Mouse (Mus musculus) MEL (cell line): ENCODE data around the gene Tex19.2. TPM values are rescaled to one million over a fixed set of nuclear protein-coding genes. Genes with fewer than 3 reads are reported as not detected.

Source experiments
- DNase-seq: peaks from one replicate; pipeline ENCODE4 v3.0.0; 2011; ENCODE audit warnings: low read depth, low spot score
- H3K27ac ChIP-seq: 2 replicates; pipeline ENCODE4 v1.5.1; 2012; ENCODE audit warnings: low read depth, mild to moderate bottlenecking, control low read depth, low read length, moderate library complexity; ENCODE audit not compliant: control insufficient read depth
- H3K27me3 ChIP-seq, 2 experiments: fragments of 150-350 bp in 1 of 2; sonication (generic) in 1 of 2; 2 replicates each; pipeline ENCODE4 v1.6.1; 2012; ENCODE audit warnings: low read length in 2 of 2, mild to moderate bottlenecking in 2 of 2, improper control_type of control experiment in 1 of 2, moderate library complexity in 1 of 2; ENCODE audit not compliant: insufficient read depth in 2 of 2, control insufficient read depth in 1 of 2
- H3K36me3 ChIP-seq, 2 experiments: 2 replicates each; pipeline ENCODE4 v1.6.1; 2012 to 2014; ENCODE audit warnings: low read length in 2 of 2, improper control_type of control experiment in 1 of 2, inconsistent platforms in 1 of 2, mild to moderate bottlenecking in 1 of 2; ENCODE audit not compliant: insufficient read depth in 2 of 2, control insufficient read depth in 1 of 2
- H3K4me1 ChIP-seq, 2 experiments: fragments of 150-350 bp in 1 of 2; sonication (generic) in 1 of 2; 2 replicates each; pipeline ENCODE4 v1.6.1; 2012; ENCODE audit warnings: low read length in 2 of 2, improper control_type of control experiment in 1 of 2, mild to moderate bottlenecking in 1 of 2; ENCODE audit not compliant: insufficient read depth in 2 of 2, control insufficient read depth in 1 of 2
- H3K4me3 ChIP-seq, 2 experiments: fragments of 150-350 bp in 1 of 2; sonication (generic) in 1 of 2; 2 replicates each; pipeline ENCODE4 v1.5.1; 2012; ENCODE audit warnings: low read depth in 2 of 2, low read length in 2 of 2, mild to moderate bottlenecking in 2 of 2, moderate library complexity in 2 of 2, control low read depth in 1 of 2, improper control_type of control experiment in 1 of 2; ENCODE audit not compliant: control insufficient read depth in 1 of 2, insufficient read depth in 1 of 2
- H3K79me2 ChIP-seq: 2 replicates; pipeline ENCODE4 v1.6.1; 2012; ENCODE audit warnings: mild to moderate bottlenecking, low read length, moderate library complexity; ENCODE audit not compliant: control insufficient read depth, poor library complexity, insufficient read depth
- H3K9ac ChIP-seq: 2 replicates; pipeline ENCODE4 v1.6.1; 2012; ENCODE audit warnings: low read depth, mild to moderate bottlenecking, control low read depth, low read length, moderate library complexity; ENCODE audit not compliant: control insufficient read depth, poor library complexity, severe bottlenecking
- H3K9me3 ChIP-seq: fragments of 150-350 bp; sonication (generic); replicated peaks from 2 replicates; pipeline ENCODE4 v1.6.1; 2012; ENCODE audit warnings: mild to moderate bottlenecking, low read length, improper control_type of control experiment, moderate library complexity; ENCODE audit not compliant: insufficient read depth
- BHLHE40 ChIP-seq: IDR thresholded peaks from 2 replicates; pipeline ENCODE4 v1.6.1; 2012; ENCODE audit warnings: low read depth, mild to moderate bottlenecking, inconsistent platforms, low read length, improper control_type of control experiment, borderline replicate concordance
- CHD1 ChIP-seq: IDR thresholded peaks from 2 replicates; pipeline ENCODE4 v1.6.1; 2012; ENCODE audit warnings: low read depth, mild to moderate bottlenecking, inconsistent platforms, low read length, improper control_type of control experiment
- CHD2 ChIP-seq: IDR thresholded peaks from 2 replicates; pipeline ENCODE4 v1.6.1; 2011; ENCODE audit warnings: low read length, improper control_type of control experiment
- CTCF ChIP-seq, 3 experiments: IDR thresholded peaks in 2 of 3; conservative IDR thresholded peaks in 1 of 3; 2 replicates each; pipeline ENCODE4 v1.5.1; 2011 to 2012; ENCODE audit warnings: low read length in 3 of 3, low read depth in 2 of 3, mild to moderate bottlenecking in 2 of 3, improper control_type of control experiment in 1 of 3, inconsistent platforms in 1 of 3, mixed read lengths in 1 of 3, moderate library complexity in 1 of 3; ENCODE audit not compliant: control insufficient read depth in 1 of 3, insufficient read depth in 1 of 3, poor library complexity in 1 of 3, severe bottlenecking in 1 of 3
- EP300 ChIP-seq, 2 experiments: IDR thresholded peaks; 2 replicates each; pipeline ENCODE4 v1.6.1; 2011; ENCODE audit warnings: improper control_type of control experiment in 2 of 2, low read length in 2 of 2, low read depth in 1 of 2, mild to moderate bottlenecking in 1 of 2
- ETS1 ChIP-seq: IDR thresholded peaks from 2 replicates; pipeline ENCODE4 v1.6.1; 2012; ENCODE audit warnings: low read depth, mild to moderate bottlenecking, inconsistent platforms, low read length, improper control_type of control experiment, moderate library complexity
- GABPA ChIP-seq: IDR thresholded peaks from 2 replicates; pipeline ENCODE4 v1.6.1; 2012; ENCODE audit warnings: low read depth, mild to moderate bottlenecking, inconsistent platforms, low read length, improper control_type of control experiment, moderate library complexity
- GATA1 ChIP-seq: IDR thresholded peaks from 2 replicates; pipeline ENCODE4 v1.6.1; 2011; ENCODE audit warnings: low read depth, low read length, improper control_type of control experiment
- HCFC1 ChIP-seq: IDR thresholded peaks from 2 replicates; pipeline ENCODE4 v1.6.1; 2012; ENCODE audit warnings: low read depth, mild to moderate bottlenecking, inconsistent platforms, low read length, improper control_type of control experiment, moderate library complexity
- JUND ChIP-seq: IDR thresholded peaks from 2 replicates; pipeline ENCODE4 v1.6.1; 2011; ENCODE audit warnings: low read depth, mild to moderate bottlenecking, improper control_type of control experiment, low read length
- KAT2A ChIP-seq: conservative IDR thresholded peaks from 2 replicates; pipeline ENCODE4 v1.6.1; 2012; ENCODE audit warnings: low read depth, low read length, improper control_type of control experiment, inconsistent platforms
- MAFK ChIP-seq: IDR thresholded peaks from 2 replicates; pipeline ENCODE4 v1.6.1; 2011; ENCODE audit warnings: low read depth, mild to moderate bottlenecking, low read length, improper control_type of control experiment, borderline replicate concordance
- MAX ChIP-seq: IDR thresholded peaks from 2 replicates; pipeline ENCODE4 v1.6.1; 2011; ENCODE audit warnings: low read length, improper control_type of control experiment
- MAZ ChIP-seq: IDR thresholded peaks from 2 replicates; pipeline ENCODE4 v1.6.1; 2012; ENCODE audit warnings: low read depth, mild to moderate bottlenecking, inconsistent platforms, low read length, improper control_type of control experiment
- MEF2A ChIP-seq: IDR thresholded peaks from 2 replicates; pipeline ENCODE4 v1.6.1; 2014; ENCODE audit warnings: low read depth, mild to moderate bottlenecking, inconsistent platforms, low read length, improper control_type of control experiment; ENCODE audit not compliant: poor library complexity, insufficient replicate concordance, severe bottlenecking; ENCODE audit errors: extremely low read depth
- MXI1 ChIP-seq: IDR thresholded peaks from 2 replicates; pipeline ENCODE4 v1.6.1; 2011; ENCODE audit warnings: mild to moderate bottlenecking, low read depth, low read length, improper control_type of control experiment
- MYB ChIP-seq: IDR thresholded peaks from 2 replicates; pipeline ENCODE4 v1.6.1; 2011; ENCODE audit warnings: mild to moderate bottlenecking, low read depth, low read length, improper control_type of control experiment
- MYC ChIP-seq: IDR thresholded peaks from 2 replicates; pipeline ENCODE4 v1.6.1; 2011; ENCODE audit warnings: low read depth, mild to moderate bottlenecking, low read length, improper control_type of control experiment, moderate library complexity
- NRF1 ChIP-seq: IDR thresholded peaks from 2 replicates; pipeline ENCODE4 v1.6.1; 2014; ENCODE audit warnings: low read depth, mild to moderate bottlenecking, inconsistent platforms, low read length, improper control_type of control experiment, moderate library complexity; ENCODE audit not compliant: poor library complexity, insufficient read depth, severe bottlenecking
- POLR2A ChIP-seq, 2 experiments: IDR thresholded peaks; 2 replicates each; pipeline ENCODE4 v1.6.1; 2011 to 2012; ENCODE audit warnings: low read length in 2 of 2, mild to moderate bottlenecking in 2 of 2, control low read depth in 1 of 2, improper control_type of control experiment in 1 of 2, low read depth in 1 of 2, moderate library complexity in 1 of 2; ENCODE audit not compliant: control insufficient read depth in 1 of 2, insufficient read depth in 1 of 2, poor library complexity in 1 of 2
- POLR2AphosphoS2 ChIP-seq: IDR thresholded peaks from 2 replicates; pipeline ENCODE4 v1.6.1; 2011; ENCODE audit warnings: low read length, improper control_type of control experiment
- POLR2AphosphoS5 ChIP-seq: IDR thresholded peaks from 2 replicates; pipeline ENCODE4 v1.6.1; 2012; ENCODE audit warnings: low read depth, borderline replicate concordance, mild to moderate bottlenecking, inconsistent platforms, low read length, moderate library complexity, mixed read lengths
- RAD21 ChIP-seq: IDR thresholded peaks from 2 replicates; pipeline ENCODE4 v1.6.1; 2011; ENCODE audit warnings: mild to moderate bottlenecking, low read depth, low read length, improper control_type of control experiment
- RCOR1 ChIP-seq: IDR thresholded peaks from 2 replicates; pipeline ENCODE4 v1.6.1; 2012; ENCODE audit warnings: low read depth, mild to moderate bottlenecking, inconsistent platforms, low read length, improper control_type of control experiment
- SIN3A ChIP-seq: IDR thresholded peaks from 2 replicates; pipeline ENCODE4 v1.6.1; 2012; ENCODE audit warnings: low read length, improper control_type of control experiment, inconsistent platforms
- SMC3 ChIP-seq: IDR thresholded peaks from 2 replicates; pipeline ENCODE4 v1.6.1; 2011; ENCODE audit warnings: low read depth, low read length, improper control_type of control experiment
- TAL1 ChIP-seq: IDR thresholded peaks from 2 replicates; pipeline ENCODE4 v1.6.1; 2012; ENCODE audit warnings: mild to moderate bottlenecking, inconsistent platforms, low read length, moderate library complexity, mixed read lengths
- TBP ChIP-seq: IDR thresholded peaks from 2 replicates; pipeline ENCODE4 v1.8.0; 2011; ENCODE audit warnings: low read depth, low read length, improper control_type of control experiment
- TCF12 ChIP-seq: IDR thresholded peaks from 2 replicates; pipeline ENCODE4 v1.6.1; 2014; ENCODE audit warnings: low read depth, mild to moderate bottlenecking, inconsistent platforms, low read length, improper control_type of control experiment, moderate library complexity
- UBTF ChIP-seq: IDR thresholded peaks from 2 replicates; pipeline ENCODE4 v1.6.1; 2012; ENCODE audit warnings: low read depth, mild to moderate bottlenecking, inconsistent platforms, low read length, improper control_type of control experiment, moderate library complexity, borderline replicate concordance; ENCODE audit not compliant: insufficient read depth
- USF1 ChIP-seq: IDR thresholded peaks from 2 replicates; pipeline ENCODE4 v1.6.1; 2014; ENCODE audit warnings: low read depth, mild to moderate bottlenecking, inconsistent platforms, low read length, improper control_type of control experiment, moderate library complexity
- USF2 ChIP-seq, 2 experiments: IDR thresholded peaks; 2 replicates each; pipeline ENCODE4 v1.6.1; 2011 to 2012; ENCODE audit warnings: improper control_type of control experiment in 2 of 2, low read length in 2 of 2, borderline replicate concordance in 1 of 2, inconsistent platforms in 1 of 2, low read depth in 1 of 2, mild to moderate bottlenecking in 1 of 2; ENCODE audit not compliant: insufficient read depth in 1 of 2
- ZC3H11A ChIP-seq: IDR thresholded peaks from 2 replicates; pipeline ENCODE4 v1.6.1; 2012; ENCODE audit warnings: low read depth, mild to moderate bottlenecking, inconsistent platforms, low read length, improper control_type of control experiment
- ZKSCAN1 ChIP-seq: IDR thresholded peaks from 2 replicates; pipeline ENCODE4 v1.6.1; 2012; ENCODE audit warnings: low read depth, mild to moderate bottlenecking, inconsistent platforms, low read length, improper control_type of control experiment, moderate library complexity
- ZMIZ1 ChIP-seq: IDR thresholded peaks from 2 replicates; pipeline ENCODE4 v1.6.1; 2012; ENCODE audit warnings: low read depth, mild to moderate bottlenecking, inconsistent platforms, low read length, improper control_type of control experiment, moderate library complexity
- ZNF384 ChIP-seq: IDR thresholded peaks from 2 replicates; pipeline ENCODE4 v1.6.1; 2012; ENCODE audit warnings: low read depth, mild to moderate bottlenecking, inconsistent platforms, low read length, improper control_type of control experiment
- polyA plus RNA-seq, 2 experiments: library from polyadenylated mRNA; stranded (reverse) in 1 of 2; unstranded in 1 of 2; fragments of >175 nt in 1 of 2; fragments of >200 nt in 1 of 2; gene quantifications; 2 replicates each; pipeline versions ENCODE4 v1.2.1 to v1.2.4; 2012; ENCODE audit warnings: low replicate concordance in 2 of 2, low read depth in 1 of 2; ENCODE audit not compliant: insufficient read length in 2 of 2, insufficient read depth in 1 of 2, missing spikeins in 1 of 2
- total RNA-seq: library from RNA; depleted of rRNA; stranded (reverse); fragments of 300-350 nt; gene quantifications from 2 replicates; pipeline ENCODE4 v1.2.3, GENCODE M21; 2012

Gene Tex19.2
- total and polyA plus RNA-seq, 3 experiments = 34.5 to 45.7 TPM; not detected in 1

DNA sequence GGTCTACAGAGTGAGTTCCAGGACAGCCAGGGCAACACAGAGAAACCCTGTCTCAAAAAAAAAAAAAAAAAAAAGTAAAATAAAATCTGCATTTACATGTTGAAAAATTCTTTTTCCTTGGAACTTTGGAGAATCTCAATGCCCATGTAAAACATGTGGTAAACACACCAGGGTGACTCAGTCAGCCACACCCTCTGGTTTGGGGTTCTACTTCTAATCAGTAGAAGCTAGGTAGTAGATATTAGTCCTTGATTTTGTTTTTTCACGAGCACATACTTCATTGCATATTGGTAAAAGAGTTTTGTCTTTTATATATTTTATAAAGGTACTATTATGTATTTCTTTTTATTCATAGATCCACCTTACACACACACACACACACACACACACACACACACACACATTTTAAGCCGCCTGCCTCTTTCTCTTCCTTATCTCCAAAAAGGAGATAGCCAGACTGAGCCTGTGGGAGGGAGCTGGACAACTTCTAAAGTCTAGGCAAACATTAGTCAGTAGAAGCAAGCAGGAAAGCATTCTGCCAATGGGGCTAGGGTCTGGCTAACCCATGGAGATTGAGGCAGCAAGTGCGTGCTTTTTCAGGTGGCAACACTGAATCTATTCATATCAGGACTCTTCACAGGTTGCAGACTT is 7.2 kb upstream of the Tex19.2 start:
- H3K27ac ChIP-seq = peak overlapping the region; percentile 23
- H3K36me3 ChIP-seq = peaks cover 0 to 33% of the 10 kb centered on the region in 2 experiments; a peak in 2 of 4 replicates
- H3K79me2 ChIP-seq = no peaks in the 10 kb centered on the region
- peak; percentile 70 for DNase-seq
- peaks cover 0 to 2% of the 10 kb centered on the region in 2 experiments; a peak in 1 of 4 replicates for H3K27me3 ChIP-seq
- H3K4me1 ChIP-seq = peaks cover 17 to 32% of the 10 kb centered on the region in 2 experiments
- no peak overlapping the region for H3K4me3 ChIP-seq
- no peak overlapping the region for H3K9ac ChIP-seq
- no peaks in the 10 kb centered on the region for H3K9me3 ChIP-seq
- TF ChIP-seq POLR2AphosphoS5 (no peak), SIN3A (peak; percentile 44; the same call in 1 of the 2 replicates), RAD21 (no peak; the same call in 1 of the 2 replicates), EP300 (IDR thresholded peaks at IDR 0.05; ENCODE audit: low read depth in 1 of 2, low read length in 2 of 2) (peak; percentile 50 to 73; a peak in 3 of 4 replicates), MXI1 (peak; percentile 38; the same call in 1 of the 2 replicates), POLR2AphosphoS2 (no peak), CTCF (IDR thresholded peaks at IDR 0.05 in 2 of 3, conservative IDR thresholded peaks at IDR 0.05 in 1 of 3; ENCODE audit: control insufficient read depth in 1 of 3, insufficient read depth in 1 of 3, low read depth in 2 of 3, low read length in 3 of 3, poor library complexity in 1 of 3, severe bottlenecking in 1 of 3) (no peak), HCFC1 (0 out of 2 replicates have a peak, but pooled peaks have one; percentile 16), RCOR1 (peak; percentile 73), TCF12 (peak; percentile 56; the same call in 1 of the 2 replicates), BHLHE40 (no peak), ZNF384 (peak; percentile 53), POLR2A (IDR thresholded peaks at IDR 0.05; ENCODE audit: control insufficient read depth in 1 of 2, insufficient read depth in 1 of 2, low read depth in 1 of 2, low read length in 2 of 2, poor library complexity in 1 of 2) (no peak), MAFK (0 out of 2 replicates have a peak, but pooled peaks have one; percentile 11), MYB (no peak), CHD2 (no peak), GABPA (no peak), SMC3 (peak; percentile 13; the same call in 1 of the 2 replicates), MYC (no peak), MEF2A (no peak), GATA1 (peak; percentile 71), USF2 (IDR thresholded peaks at IDR 0.05; ENCODE audit: borderline replicate concordance in 1 of 2, insufficient read depth in 1 of 2, low read depth in 1 of 2, low read length in 2 of 2) (no peak), ZC3H11A (no peak), ZKSCAN1 (no peak), MAZ (peak; percentile 34; the same call in 1 of the 2 replicates), UBTF (no peak), ETS1 (0 out of 2 replicates have a peak, but pooled peaks have one; percentile 35), KAT2A (no peak), TBP (no peak), USF1 (no peak), NRF1 (no peak), MAX (peak; percentile 8; the same call in 1 of the 2 replicates), JUND (no peak), CHD1 (no peak), TAL1 (peak; percentile 11; the same call in 1 of the 2 replicates), ZMIZ1 (no peak)
